Mouse (Mus musculus) left cerebral cortex, adult 9 months (tissue): ENCODE measurements at regions not wholly inside any gene's neighbourhood (a gene's known extent, or its start where the extent isn't known, plus 50 kb on each side); places are given as distances from the start of the nearest gene placed in this dataset.
"Not testable (repeated sequence)": the region's sequence is repeated elsewhere in the genome, so short reads cannot be mapped to it uniquely, and the experiment has no call there.

ENCODE experiments used
- DNase-seq, 2 experiments: peaks; one replicate each; pipeline ENCODE4 v3.0.0; 2022; ENCODE audit warnings: low spot score in 2 of 2

DNA sequence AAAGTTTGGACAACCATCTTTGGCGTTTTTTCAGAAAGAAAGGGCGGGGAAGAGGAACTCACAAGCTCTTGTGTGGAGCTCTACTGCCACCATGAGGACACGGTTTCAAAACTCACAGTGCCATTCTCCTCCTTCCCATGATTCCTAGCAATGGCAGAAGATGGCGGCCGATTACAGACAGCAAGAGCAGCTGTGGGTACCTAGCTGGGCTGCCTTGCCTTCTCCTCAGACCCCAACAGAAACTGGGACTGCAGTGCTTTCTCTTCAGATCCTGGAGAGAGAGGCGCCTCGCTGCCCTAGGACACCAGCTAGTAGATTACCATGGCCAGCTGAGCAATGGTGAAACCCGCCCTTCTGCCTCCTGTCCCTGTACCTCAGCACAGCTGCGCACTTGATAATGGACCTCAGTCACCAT is 174.2 kb upstream of the Olfr1324 start:
- DNase-seq: peak in 1 of 2 experiments; percentile 83

DNA sequence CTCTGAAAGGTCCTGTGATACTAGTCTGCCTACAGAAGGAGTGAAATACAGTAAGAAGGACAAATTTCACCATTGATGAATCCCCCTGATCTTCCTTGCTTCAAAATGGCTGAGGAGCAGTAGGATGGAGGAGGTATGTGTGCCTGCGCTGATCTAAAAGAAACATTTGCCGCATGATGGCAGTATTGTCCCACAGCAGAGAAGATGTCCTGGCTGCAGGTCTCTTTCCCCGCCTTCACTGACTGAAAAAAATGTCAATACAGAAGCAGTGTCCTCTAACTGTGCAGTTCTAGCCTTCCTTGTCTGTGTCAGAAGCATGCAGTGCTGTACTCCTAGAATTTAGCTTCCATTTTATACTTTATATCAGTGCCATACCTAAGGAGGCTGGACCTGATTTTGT is 172.0 kb upstream of the Olfr1324 start:
- DNase-seq: peak in 1 of 2 experiments; percentile 94

DNA sequence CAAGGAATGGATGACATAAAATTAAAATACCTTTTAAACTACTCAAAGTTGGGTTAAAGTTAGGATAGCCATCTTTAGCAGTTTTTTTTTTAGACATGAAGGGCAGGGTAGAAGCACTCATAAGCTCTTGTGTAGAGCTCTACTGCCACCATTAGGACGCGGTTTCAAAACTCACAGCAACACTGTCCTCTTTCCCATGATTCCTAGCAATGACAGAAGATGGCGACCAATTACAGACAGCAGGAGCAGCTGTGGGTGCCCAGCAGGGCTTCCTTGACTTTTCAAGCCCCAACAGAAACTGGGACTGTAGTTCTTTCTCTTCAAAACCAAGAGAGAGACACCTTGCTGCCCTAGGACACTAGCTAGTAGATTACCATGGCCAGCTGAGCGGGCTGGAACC is 171.5 kb upstream of the Olfr1324 start:
- peak in 1 of 2 experiments; percentile 91 for DNase-seq

DNA sequence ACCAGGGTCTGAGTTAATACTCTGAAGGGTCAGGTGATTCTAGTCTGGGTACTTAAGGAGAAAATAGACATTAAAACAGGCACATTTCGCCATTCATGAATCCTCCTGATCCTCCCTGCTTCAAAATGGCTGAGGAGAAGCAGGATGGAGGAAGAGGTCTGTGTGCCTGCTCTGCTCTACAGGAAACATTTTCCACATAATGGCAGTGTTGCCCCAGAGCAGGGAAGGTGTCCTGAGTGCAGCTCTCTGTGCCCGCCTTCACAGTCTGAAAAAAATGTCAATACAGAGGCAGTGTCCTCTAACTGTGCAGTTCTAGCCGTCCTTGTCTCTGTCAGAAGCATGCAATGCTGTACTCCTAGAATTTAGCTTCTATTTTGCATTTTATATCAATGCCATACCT is 169.3 kb upstream of the Olfr1324 start:
- DNase-seq: not testable (repeated sequence)

DNA sequence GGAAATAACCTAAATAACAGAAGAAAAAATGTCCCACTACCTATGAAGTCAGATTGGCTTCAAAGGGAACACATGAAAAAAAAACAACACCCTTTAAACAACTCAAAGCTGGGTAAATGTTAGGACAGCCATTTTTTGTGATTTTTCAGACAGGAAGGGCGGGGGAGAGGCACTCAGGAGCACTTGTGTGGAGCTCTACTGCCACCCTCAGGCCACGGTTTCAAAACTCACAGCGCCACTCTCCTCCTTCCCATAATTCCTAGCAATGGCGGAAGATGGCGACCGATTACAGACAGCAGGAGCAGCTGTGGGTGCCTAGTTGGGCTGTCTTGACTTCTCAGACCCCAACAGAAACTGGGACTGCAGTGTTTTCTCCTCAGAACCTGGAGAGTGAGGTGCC is 168.8 kb upstream of the Olfr1324 start:
- peak in 1 of 2 experiments; percentile 87 for DNase-seq

DNA sequence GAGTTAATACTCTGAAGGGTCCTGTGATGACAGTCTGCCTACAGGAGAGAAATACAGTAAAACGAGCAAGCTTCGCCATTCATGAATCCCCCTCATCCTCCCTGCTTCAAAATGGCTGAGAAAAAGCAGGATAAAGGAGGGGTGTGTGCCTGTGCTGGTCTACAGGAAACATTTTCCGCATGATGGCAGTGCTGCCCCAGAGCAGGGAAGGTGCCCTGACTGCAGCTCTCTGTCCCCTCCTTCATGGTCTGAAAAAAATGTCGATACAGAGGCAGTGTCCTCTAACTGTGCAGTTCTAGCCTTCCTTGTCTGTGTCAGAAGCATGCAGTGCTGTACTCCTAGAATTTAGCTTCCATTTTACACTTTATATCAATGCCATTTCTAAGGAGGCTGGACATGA is 166.7 kb upstream of the Olfr1324 start:
- DNase-seq: not testable (repeated sequence)

DNA sequence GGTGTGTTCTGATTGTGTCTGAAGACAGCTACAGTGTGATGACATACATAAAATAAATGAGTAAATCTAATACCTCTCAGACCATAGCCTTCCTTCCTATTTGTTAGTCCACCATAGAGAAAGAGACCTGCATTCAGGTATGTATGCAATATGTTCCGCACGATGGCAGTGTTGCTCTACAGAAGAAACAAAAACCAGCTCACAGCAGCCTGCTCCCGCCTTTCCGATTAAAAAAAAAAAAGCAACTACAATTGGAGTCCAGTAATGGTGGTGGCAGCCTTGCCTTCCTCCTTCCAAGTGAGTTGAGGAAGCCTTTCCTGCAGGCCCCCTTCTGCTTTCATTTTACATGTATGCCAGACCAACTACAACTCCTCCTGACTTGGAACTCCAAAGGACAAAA is 163.2 kb upstream of the Olfr1324 start:
- DNase-seq: peak in 1 of 2 experiments; percentile 75

DNA sequence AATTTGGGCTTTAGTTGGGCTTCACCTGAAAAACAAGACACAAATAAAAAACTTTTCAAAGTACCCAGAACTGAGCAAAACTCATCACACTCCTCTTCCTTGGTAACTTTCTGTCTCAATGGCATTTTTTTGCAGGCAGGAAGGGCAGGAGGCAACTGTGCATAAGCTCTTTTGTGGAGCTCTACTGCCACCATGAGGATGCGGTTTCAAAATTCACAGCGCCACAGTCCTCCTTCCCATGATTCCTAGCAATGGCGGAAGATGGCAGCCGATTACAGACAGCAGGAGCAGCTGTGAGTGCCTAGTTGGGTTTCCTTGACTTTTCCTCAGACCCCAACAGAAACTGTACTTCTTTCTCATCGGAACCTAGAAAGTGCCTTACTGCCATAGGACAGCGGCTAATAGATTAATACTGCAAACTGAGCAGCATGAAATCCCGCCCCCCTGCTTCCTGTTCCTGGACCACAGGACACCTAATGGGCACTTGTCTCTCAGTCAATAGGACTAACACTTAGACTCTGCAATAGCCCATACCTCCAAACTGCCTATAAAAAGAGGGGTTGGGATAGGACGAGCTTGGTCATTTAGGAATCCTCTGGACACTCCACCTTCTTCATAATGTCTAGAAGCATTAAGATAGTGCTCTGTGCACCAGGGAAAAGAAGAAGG is 162.5 kb upstream of the Olfr1324 start:
- DNase-seq: peak in 1 of 2 experiments; percentile 91

DNA sequence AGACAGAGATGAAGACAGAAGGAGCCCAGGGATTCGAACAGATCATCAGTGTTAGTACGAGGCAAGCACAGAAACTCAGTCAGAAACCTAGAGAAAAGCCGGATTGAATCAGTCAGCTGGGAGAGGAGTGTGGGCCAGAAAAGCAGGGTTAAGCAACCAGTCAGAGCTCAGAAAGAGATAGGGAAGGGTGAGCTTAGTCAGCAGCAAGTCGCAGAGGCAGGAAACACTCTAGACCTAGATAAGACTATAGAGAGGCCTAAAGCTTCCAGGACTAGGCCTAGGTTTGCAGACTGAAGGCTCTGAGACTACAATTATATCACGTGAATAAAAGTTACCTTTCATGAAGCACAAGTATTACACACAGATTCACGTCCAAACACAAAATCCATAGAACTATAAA is 160.6 kb upstream of the Olfr1324 start:
- no peak for DNase-seq

DNA sequence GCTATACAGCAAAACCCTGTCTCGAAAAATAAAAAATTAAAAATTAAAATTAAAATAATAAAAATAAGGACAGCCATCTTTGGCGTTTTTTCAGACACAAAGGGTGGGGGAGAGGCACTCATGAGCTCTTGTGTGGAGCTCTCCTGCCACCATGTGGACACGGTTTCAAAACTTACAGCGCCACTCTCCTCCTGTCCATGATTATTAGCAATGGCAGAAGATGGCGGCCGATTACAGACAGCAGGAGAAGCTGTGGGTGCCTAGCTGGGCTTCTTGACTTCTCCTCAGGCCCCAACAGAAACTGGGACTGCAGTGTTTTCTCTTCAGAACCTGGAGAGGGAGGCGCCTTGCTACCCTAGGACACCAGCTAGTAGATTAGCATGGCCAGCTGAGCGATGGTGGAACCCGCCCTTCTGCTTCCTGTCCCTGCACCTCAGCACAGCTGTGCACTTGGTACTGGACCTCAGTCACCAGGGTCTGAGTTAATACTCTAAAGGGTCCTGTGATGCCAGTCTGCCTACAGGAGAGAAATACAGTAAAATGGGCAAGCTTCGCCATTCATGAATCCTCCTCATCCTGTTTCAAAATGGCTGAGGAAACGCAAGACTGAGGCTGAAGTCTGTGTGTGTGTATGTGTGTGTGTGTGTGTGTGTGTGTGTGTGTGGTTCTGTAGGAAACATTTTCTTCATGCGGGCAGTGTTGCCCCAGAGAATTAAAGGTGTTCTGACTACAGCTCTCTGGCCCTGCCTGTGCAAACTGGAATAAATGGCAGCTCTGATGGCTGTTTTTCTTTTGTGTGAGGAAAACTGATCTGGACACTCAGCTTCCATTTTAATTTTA is 155.7 kb upstream of the Olfr1324 start:
- peak in 1 of 2 experiments; percentile 80 for DNase-seq

DNA sequence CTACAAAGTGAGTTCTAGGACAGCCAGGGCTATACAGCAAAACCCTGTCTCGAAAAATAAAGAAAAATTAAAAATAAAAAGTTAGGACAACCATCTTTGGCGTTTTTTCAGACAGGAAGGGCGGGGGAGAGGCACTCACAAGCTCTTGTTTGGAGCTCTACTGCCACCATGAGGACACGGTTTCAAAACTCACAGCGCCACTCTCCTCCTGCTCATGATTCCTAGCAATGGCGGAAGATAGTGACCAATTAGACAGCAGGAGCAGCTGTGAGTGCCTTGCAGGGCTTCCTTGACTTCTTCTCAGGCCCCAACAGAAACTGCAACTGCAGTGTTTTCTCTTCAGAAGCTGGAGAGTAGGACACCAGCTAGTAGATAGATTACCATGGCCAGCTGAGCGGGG is 151.9 kb upstream of the Olfr1324 start:
- DNase-seq: peak in 1 of 2 experiments; percentile 89

DNA sequence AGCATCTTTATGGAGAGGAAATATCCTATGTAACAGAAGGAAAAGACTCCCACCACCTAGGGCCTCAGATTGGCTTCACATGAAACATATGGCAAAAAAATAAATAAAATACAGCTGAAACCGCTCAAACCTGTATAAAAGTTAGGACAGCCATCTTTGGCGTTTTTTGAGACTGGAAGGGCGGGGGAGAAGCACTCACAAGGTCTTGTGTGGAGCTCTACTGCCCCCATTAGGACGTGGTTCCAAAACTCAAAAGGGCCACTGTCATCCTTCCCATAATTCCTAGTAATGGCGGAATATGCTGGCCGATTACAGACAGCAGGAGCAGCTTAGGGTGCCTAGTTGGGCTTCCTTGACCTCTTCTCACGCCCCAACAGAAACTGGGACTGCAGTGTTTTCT is 148.5 kb upstream of the Olfr1324 start:
- peak in 1 of 2 experiments; percentile 92 for DNase-seq

DNA sequence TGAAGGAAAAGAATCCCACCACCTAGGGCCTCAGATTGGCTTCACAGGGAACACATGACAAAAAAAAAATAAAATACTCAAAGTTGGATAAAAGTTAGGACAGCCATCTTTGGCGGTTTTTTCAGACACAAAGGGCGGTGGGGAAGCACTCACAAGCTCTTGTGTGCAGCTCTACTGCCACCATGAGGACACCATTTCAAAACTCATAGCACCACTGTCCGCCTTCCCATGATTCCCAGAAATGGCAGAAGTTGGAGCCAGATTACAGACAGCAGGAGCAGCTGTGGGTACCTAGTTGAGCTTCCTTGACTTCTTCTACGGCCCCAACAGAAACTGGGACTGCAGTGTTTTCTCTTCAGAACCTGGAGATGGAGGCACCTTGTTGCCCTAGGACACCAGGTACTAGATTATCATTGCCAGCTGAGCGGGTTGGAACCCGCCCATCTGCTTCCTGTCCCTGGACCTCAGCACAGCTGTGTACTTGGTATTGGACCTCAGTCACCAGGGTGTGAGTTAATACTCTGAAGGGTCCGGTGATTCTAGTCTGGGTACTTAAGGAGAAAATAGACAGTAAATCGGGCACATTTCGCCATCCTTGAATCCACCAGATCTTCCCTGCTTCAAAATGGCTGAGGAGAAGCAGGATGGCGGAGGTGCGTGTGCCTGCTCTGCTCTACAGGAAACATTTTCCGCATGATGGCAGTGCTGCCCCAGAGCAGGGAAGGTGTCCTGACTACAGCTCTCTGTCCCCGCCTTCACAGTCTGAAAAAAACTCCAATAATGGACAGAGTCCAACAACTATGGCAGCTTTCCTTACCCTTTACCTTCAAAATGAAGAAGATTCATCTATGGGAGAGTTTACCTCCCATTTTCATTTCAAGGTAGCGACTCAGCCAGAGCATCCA is 144.1 kb upstream of the Olfr1324 start:
- DNase-seq: peak in 1 of 2 experiments; percentile 95

DNA sequence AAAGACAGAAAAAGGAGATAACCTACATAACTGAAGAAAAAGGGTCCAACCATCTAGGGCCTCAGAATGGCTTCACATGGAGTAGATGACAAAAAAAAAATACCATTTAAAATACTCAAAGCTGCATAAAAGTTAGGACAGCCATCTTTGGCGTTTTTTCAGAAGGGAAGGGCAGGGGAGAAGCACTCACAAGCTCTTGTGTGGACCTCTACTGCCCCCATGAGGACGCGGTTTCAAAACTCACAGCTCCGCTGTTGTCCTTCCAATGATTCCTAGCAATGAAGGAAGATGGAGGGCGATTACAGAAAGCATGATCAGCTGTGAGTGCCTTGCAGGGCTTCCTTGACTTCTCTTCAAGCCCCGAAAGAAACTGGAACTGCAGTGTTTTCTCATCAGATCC is 140.8 kb upstream of the Olfr1324 start:
- peak in 1 of 2 experiments; percentile 78 for DNase-seq

DNA sequence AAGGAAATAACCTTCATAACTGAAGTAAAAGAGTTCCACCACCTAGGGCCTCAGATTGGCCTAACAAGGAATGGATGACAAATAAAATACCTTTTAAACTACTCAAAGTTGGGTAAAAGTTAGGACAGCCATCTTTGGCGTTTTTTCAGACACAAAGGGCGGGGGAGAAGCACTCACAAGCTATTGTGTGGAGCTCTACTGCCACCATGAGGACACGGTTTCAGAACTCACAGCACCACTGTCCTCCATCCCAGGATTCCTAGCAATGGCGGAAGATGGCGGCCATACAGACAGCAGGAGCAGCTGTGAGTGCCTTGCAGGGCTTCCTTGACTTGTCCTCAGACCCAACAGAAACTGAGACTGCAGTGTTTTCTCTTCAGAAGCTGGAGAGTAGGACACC is 138.0 kb upstream of the Olfr1324 start:
- peak in 1 of 2 experiments; percentile 92 for DNase-seq

DNA sequence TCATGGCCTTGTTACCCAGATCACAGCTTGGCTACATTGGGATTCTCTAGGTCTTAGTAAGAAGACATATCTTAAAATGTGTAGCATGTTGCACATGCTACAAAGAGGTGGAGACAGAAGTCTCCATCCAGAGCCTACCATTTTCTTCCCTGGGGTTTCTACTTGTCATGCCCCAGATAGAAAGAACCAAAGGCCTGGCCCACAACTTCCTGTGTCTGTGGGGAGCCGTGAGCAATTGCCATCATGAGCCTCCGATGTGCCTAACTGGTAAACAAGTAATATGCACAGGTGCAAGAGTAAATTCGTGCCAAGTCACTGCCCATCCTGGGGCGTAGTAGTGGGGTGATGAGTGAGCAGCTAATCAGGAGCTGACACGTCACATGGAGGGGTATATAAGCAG is 136.7 kb upstream of the Olfr1324 start:
- DNase-seq: not testable (repeated sequence)

DNA sequence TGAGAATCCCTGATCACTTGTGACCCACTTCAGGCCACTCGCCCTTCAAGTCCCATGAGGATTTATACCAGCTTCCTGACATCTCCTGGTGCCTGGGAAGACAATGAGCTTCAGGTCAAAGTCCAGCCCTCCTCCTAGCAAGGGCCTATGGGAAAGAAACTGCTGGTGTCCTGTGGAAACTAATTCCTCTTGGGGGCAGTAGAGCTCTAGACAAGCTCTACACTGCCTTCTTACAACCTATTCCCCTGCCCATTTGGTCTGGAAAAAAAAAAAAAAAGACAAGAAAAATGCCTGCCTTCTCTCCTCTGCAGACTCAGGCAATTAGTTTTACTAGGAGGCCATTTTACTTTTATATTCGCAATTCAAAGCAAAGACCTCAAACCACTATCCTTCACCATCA is 132.6 kb upstream of the Olfr1324 start:
- DNase-seq: peak in 1 of 2 experiments; percentile 80

DNA sequence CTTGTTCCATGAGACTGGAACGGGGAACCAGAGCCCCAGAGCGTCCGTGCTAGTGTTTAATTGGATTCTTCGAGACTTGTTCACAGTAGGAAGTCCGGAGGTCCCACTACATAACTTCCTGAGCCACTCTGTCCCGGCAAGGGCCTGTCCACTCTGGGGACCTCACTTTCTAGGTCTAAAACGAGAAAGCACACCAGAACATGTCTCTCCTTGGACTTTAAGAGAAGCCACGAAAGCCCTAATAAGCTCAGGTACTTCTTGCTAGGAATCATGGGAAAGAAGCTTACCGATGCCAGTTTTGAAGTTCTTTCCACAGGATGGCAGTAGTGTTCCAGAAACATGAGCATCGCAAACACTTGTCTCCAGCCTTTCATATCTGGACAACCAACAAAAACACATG is 122.0 kb upstream of the Olfr1324 start:
- peak in 1 of 2 experiments; percentile 81 for DNase-seq

DNA sequence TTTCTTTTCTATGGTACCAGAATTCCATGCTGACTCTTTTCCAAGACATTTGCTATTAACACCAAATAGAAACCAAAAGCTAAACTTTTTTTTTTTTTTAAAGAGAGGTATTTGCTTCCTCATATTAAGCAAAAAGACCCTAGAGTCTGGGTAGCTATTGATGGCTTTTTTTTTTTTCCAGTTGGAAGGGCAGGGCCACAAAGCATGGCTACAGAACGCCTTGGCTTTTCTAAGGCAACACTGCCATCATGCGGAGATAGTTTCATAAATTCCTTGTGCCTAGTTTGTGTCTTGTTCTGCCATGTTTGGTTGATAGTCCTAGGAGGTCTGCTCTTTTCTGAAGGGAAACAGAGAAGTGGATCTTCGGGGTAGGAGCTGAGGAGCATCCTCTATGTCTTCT is 121.4 kb upstream of the Olfr1324 start:
- DNase-seq: peak in 1 of 2 experiments; percentile 87

DNA sequence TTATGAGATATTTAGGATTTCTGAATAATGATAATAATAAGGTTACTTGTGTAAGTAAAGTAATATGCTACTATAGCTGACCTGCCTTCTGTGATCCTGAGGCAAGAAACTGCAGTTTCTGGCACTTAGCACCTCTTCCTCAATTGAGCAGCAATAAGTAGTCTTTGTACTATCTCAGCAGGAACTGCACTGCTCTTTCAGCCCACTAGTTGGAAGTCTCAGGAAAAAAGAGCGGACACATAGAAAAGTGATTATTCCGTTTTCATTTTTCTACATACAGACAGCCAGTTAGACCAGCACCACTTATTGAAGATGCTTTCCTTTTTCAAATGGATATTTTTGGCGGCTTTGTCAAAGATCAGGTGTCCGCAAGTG is 109.5 kb upstream of the Olfr1324 start:
- not testable (repeated sequence) for DNase-seq

DNA sequence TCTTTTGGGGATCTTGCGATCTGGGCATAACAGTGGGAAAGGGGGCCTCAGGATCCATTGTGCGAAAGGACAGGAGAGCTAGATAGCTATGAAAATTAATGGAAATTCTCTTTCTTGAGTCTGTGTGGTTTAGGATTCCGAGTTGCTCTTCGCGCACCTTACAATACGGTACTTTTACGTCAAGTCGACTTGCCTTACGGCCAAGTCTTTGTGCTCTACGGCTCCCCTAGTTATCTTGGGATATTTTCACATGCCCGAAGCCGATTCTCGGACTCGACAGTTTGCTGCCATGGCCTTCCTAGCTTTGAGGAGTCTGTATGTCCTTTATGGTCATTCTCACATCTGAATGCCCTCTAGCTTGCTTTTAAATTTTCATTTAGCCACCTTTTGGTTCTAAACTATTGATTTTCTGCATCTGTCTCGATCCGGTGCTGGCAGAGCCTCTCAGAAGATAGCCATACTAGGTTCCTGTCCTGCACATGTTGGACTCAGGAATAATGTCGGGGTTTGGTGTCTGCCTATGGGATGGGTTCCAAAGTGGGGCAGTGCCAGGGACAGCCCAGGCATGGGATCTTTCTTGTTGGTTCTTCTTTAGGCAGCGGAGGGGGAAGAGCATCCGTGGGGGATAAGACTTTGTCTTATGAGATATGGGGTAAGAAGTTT is 109.0 kb upstream of the Olfr1324 start:
- DNase-seq: peak; percentile 31 to 58
